Mouse (Mus musculus) G1E (cell line): ENCODE results near the gene Gm7697. TPM values are rescaled to one million over a fixed set of nuclear protein-coding genes. Genes with fewer than 3 reads are reported as not detected.
"Not testable (repeated sequence)": the region's sequence is repeated elsewhere in the genome, so short reads cannot be mapped to it uniquely, and the experiment has no call there.

Experiments
- ATAC-seq: 2 replicates; pipeline ENCODE4 v1.8.0; 2016; ENCODE audit warnings: mild to moderate bottlenecking; ENCODE audit not compliant: insufficient number of reproducible peaks, poor library complexity, low FRiP score, severe bottlenecking; ENCODE audit errors: extremely low read depth
- DNase-seq: peaks from one replicate; pipeline ENCODE4 v3.0.0; 2012; ENCODE audit warnings: low spot score
- H3K27me3 ChIP-seq: 2 replicates; pipeline ENCODE4 v1.6.1; 2012; ENCODE audit warnings: mild to moderate bottlenecking, low read length, inconsistent platforms; ENCODE audit not compliant: insufficient read depth
- H3K36me3 ChIP-seq: replicated peaks from 2 replicates; pipeline ENCODE3; 2012; ENCODE audit warnings: mild to moderate bottlenecking, inconsistent platforms
- H3K4me1 ChIP-seq: 2 replicates; pipeline ENCODE4 v1.6.1; 2012; ENCODE audit warnings: low read depth, low read length, inconsistent platforms, mixed read lengths; ENCODE audit not compliant: insufficient read depth
- H3K4me3 ChIP-seq: 2 replicates; pipeline ENCODE4 v1.5.1; 2012; ENCODE audit warnings: low read depth, mild to moderate bottlenecking, inconsistent platforms, low read length, moderate library complexity, mixed read lengths
- H3K9me3 ChIP-seq: replicated peaks from 2 replicates; pipeline ENCODE4 v1.6.1; 2012; ENCODE audit warnings: inconsistent platforms
- polyA plus RNA-seq: library from polyadenylated mRNA; stranded (reverse); fragments of >175 nt; gene quantifications from 2 replicates; pipeline ENCODE4 v1.2.3, GENCODE M21; 2012
- total RNA-seq, 2 experiments: library from RNA; stranded (forward) in 1 of 2; stranded (reverse) in 1 of 2; fragments of 200-1000 nt in 1 of 2; fragments of >200 nt in 1 of 2; fragmentation: Nextera tagmentation in 1 of 2; gene quantifications; 2 replicates each; pipeline ENCODE4 v1.2.3; 2014 to 2017

Gene Gm7697
- total RNA-seq (2014; fragmentation: Nextera tagmentation) (not detected in 2 replicates), total RNA-seq (2017) (not detected in 2 replicates), polyA plus RNA-seq (not detected in 2 replicates)

GRCm38 (mm10) chr8:69522876-69523275, at the start of gene Gm7697:
Gene Gm7697, minus strand, starts transcription at chr8:69522976.
- not testable (repeated sequence) for DNase-seq, H3K27me3 ChIP-seq, H3K36me3 ChIP-seq, H3K4me1 ChIP-seq, H3K4me3 ChIP-seq, H3K9me3 ChIP-seq, ATAC-seq

GRCm38 (mm10) chr8:69551249-69551648, 28.5 kb upstream of the Gm7697 start:
- H3K4me3 ChIP-seq, H3K9me3 ChIP-seq, H3K36me3 ChIP-seq, H3K4me1 ChIP-seq, DNase-seq, ATAC-seq, H3K27me3 ChIP-seq: not testable (repeated sequence)

- H3K36me3 ChIP-seq, H3K4me3 ChIP-seq, H3K27me3 ChIP-seq, H3K9me3 ChIP-seq, H3K4me1 ChIP-seq, ATAC-seq, DNase-seq: not testable (repeated sequence)
Observed at GRCm38 (mm10) chr8:69549556-69549955, 26.8 kb upstream of the Gm7697 start.

- not testable (repeated sequence) for ATAC-seq, DNase-seq
Observed at GRCm38 (mm10) chr8:69548114-69548513, 25.3 kb upstream of the Gm7697 start.

GRCm38 (mm10) chr8:69547208-69547607, 24.4 kb upstream of the Gm7697 start:
- H3K9me3 ChIP-seq, DNase-seq, H3K27me3 ChIP-seq, H3K4me3 ChIP-seq, ATAC-seq, H3K4me1 ChIP-seq, H3K36me3 ChIP-seq: not testable (repeated sequence)

More at GRCm38 (mm10) chr8:69548114-69548513, 25.3 kb upstream of the Gm7697 start:
- not testable (repeated sequence) for H3K9me3 ChIP-seq, H3K27me3 ChIP-seq, H3K36me3 ChIP-seq, H3K4me3 ChIP-seq, H3K4me1 ChIP-seq

GRCm38 (mm10) chr8:69545020-69545419, 22.2 kb upstream of the Gm7697 start:
- not testable (repeated sequence) for DNase-seq, H3K9me3 ChIP-seq, H3K4me1 ChIP-seq, H3K4me3 ChIP-seq, H3K27me3 ChIP-seq, H3K36me3 ChIP-seq, ATAC-seq

- ATAC-seq, H3K4me3 ChIP-seq, H3K27me3 ChIP-seq, H3K36me3 ChIP-seq, H3K4me1 ChIP-seq, H3K9me3 ChIP-seq, DNase-seq: not testable (repeated sequence)
Observed at GRCm38 (mm10) chr8:69544511-69544910, 21.7 kb upstream of the Gm7697 start.

- not testable (repeated sequence) for DNase-seq, H3K9me3 ChIP-seq, ATAC-seq, H3K4me1 ChIP-seq, H3K4me3 ChIP-seq, H3K36me3 ChIP-seq, H3K27me3 ChIP-seq
Observed at GRCm38 (mm10) chr8:69543984-69544383, 21.2 kb upstream of the Gm7697 start.

- H3K4me3 ChIP-seq, ATAC-seq, H3K9me3 ChIP-seq, DNase-seq, H3K4me1 ChIP-seq, H3K27me3 ChIP-seq, H3K36me3 ChIP-seq: not testable (repeated sequence)
Observed at GRCm38 (mm10) chr8:69540764-69541163, 18.0 kb upstream of the Gm7697 start.

- ATAC-seq, H3K9me3 ChIP-seq, DNase-seq, H3K4me1 ChIP-seq, H3K36me3 ChIP-seq, H3K27me3 ChIP-seq, H3K4me3 ChIP-seq: not testable (repeated sequence)
Observed at GRCm38 (mm10) chr8:69540331-69540730, 17.6 kb upstream of the Gm7697 start.

- H3K36me3 ChIP-seq, ATAC-seq, H3K4me3 ChIP-seq, H3K4me1 ChIP-seq, H3K27me3 ChIP-seq, H3K9me3 ChIP-seq, DNase-seq: not testable (repeated sequence)
Observed at GRCm38 (mm10) chr8:69474946-69475345, 47.8 kb downstream of the Gm7697 start.

GRCm38 (mm10) chr8:69453465-69453864, 69.3 kb downstream of the Gm7697 start, which contains the start of gene Gm9495:
Gene Gm9495, minus strand, starts transcription at chr8:69453565.
- not testable (repeated sequence) for DNase-seq, H3K36me3 ChIP-seq, H3K9me3 ChIP-seq, H3K4me3 ChIP-seq, H3K4me1 ChIP-seq, ATAC-seq, H3K27me3 ChIP-seq
